In genomic region chr13:109581284-109582070, GRCm38 (mm10) we compare ENCODE assay signal across 12 mouse cellular contexts.
A peak's percentile ranks its signal among the peaks of the same experiment; 100 is the strongest.
DNase-seq lines count a peak whose midpoint lies in the region; ATAC-seq and TF ChIP-seq lines count a peak whose summit lies in the region.
"Had no signal": no experiment of that assay in that cellular context is flagged by ENCODE, and none has a peak within 500 bp of the region (broad histone marks: within the 10 kb centered on the region; RNA-seq: fewer than 3 reads in every experiment).

No protein-coding gene starts in this region.

- TF ChIP-seq CTCF in testis, adult 2 months (IDR thresholded peaks at IDR 0.05; ENCODE audit: control insufficient read depth, insufficient read depth, insufficient replicate concordance, low read depth, low read length), result no peak
- TF ChIP-seq CTCF in stomach, postnatal 0 days (IDR thresholded peaks at IDR 0.05; ENCODE audit: low read depth), result no peak

- H3K9me3 ChIP-seq in kidney, embryonic 15.5 days (replicated peaks), result no peaks in the 10 kb centered on the region
- no peaks in the 10 kb centered on the region for H3K9me3 ChIP-seq in heart, embryonic 14.5 days (ENCODE audit: control insufficient read depth, low read length)
- H3K9me3 ChIP-seq in stomach, postnatal 0 days (ENCODE audit: control insufficient read depth, low read length), result no peaks in the 10 kb centered on the region
- H3K9me3 ChIP-seq: forebrain, embryonic 13.5 days had no signal

- no peaks in the 10 kb centered on the region for H3K36me3 ChIP-seq in kidney, embryonic 15.5 days
- no peaks in the 10 kb centered on the region for H3K36me3 ChIP-seq in testis, adult 2 months (ENCODE audit: control insufficient read depth, insufficient read depth, low read length)
- H3K36me3 ChIP-seq in heart, embryonic 14.5 days (ENCODE audit: control insufficient read depth, insufficient read depth, low read length), result no peaks in the 10 kb centered on the region
- no peaks in the 10 kb centered on the region for H3K36me3 ChIP-seq in stomach, postnatal 0 days (ENCODE audit: control insufficient read depth, insufficient read depth, low read length)

- H3K27me3 ChIP-seq in kidney, embryonic 15.5 days, result no peaks in the 10 kb centered on the region
- H3K27me3 ChIP-seq in testis, adult 2 months (ENCODE audit: control insufficient read depth, insufficient read depth, low read length), result no peaks in the 10 kb centered on the region
- H3K27me3 ChIP-seq in heart, embryonic 14.5 days (ENCODE audit: control insufficient read depth, insufficient read depth, low read length), result no peaks in the 10 kb centered on the region
- no peaks in the 10 kb centered on the region for H3K27me3 ChIP-seq in stomach, postnatal 0 days (ENCODE audit: control insufficient read depth, insufficient read depth, low read length)
- H3K27me3 ChIP-seq: forebrain, embryonic 13.5 days had no signal

- no peak for TF ChIP-seq EP300 in stomach, postnatal 0 days (optimal IDR thresholded peaks at IDR 0.05)

- 77% methylated on average over 16 of the region's 16 CpGs for WGBS in kidney, embryonic 15.5 days
- WGBS in heart, embryonic 14.5 days, result 57% methylated on average over 16 of the region's 16 CpGs
- WGBS in stomach, postnatal 0 days, result 66% methylated on average over 16 of the region's 16 CpGs

- peak; percentile 56 to 59 for DNase-seq in kidney, adult 8-10 months
- no peak for DNase-seq in testis, postnatal 14 days (ENCODE audit: low spot score)
- no peak for DNase-seq in stomach, postnatal 0 days (ENCODE audit: low spot score)
- no peak for DNase-seq in yolk sac, embryonic 10.5 days (ENCODE audit: low spot score)
- DNase-seq: cerebellum, adult 9-10 months; liver; lung, postnatal 10 days; right cerebral cortex, postnatal 4 days had no signal

- H3K4me3 ChIP-seq in kidney, embryonic 15.5 days (replicated peaks), result no peak overlapping the region
- H3K4me3 ChIP-seq in testis, adult 2 months (ENCODE audit: control insufficient read depth, low read depth, low read length), result peak overlapping the region; percentile 34; the same call in 1 of the 2 replicates
- peak overlapping the region in 1 of 2 experiments; percentile 18; a peak in 3 of 4 replicates for H3K4me3 ChIP-seq in heart, embryonic 14.5 days (ENCODE audit: control insufficient read depth in 1 of 2, insufficient read depth in 1 of 2, low read depth in 1 of 2, low read length in 2 of 2)
- no peak overlapping the region for H3K4me3 ChIP-seq in stomach, postnatal 0 days (ENCODE audit: low read depth, low read length)
- H3K4me3 ChIP-seq: forebrain, embryonic 13.5 days had no signal

- H3K9ac ChIP-seq in kidney, embryonic 15.5 days, result no peak overlapping the region
- H3K9ac ChIP-seq in heart, embryonic 14.5 days (ENCODE audit: low read length), result no peak overlapping the region
- H3K9ac ChIP-seq in stomach, postnatal 0 days (ENCODE audit: low read length), result no peak overlapping the region
- H3K9ac ChIP-seq: forebrain, embryonic 13.5 days had no signal

- no peak overlapping the region for H3K4me2 ChIP-seq in kidney, embryonic 15.5 days
- H3K4me2 ChIP-seq in heart, embryonic 14.5 days (ENCODE audit: low read length), result peak overlapping the region; percentile 54
- H3K4me2 ChIP-seq in stomach, postnatal 0 days (replicated peaks; ENCODE audit: low read depth), result 0 out of 2 replicates have a peak overlapping the region, but pooled peaks have one; percentile 2
- H3K4me2 ChIP-seq: forebrain, embryonic 13.5 days had no signal

- no peak for ATAC-seq in kidney, embryonic 15.5 days (replicated peaks; ENCODE audit: low FRiP score)
- no peak for ATAC-seq in heart, embryonic 14.5 days (ENCODE audit: insufficient number of reproducible peaks, insufficient read depth, low FRiP score, low read depth)
- no peak for ATAC-seq in stomach, postnatal 0 days (ENCODE audit: low FRiP score, low TSS enrichment)
- ATAC-seq: forebrain, embryonic 13.5 days had no signal

- no peak overlapping the region for H3K27ac ChIP-seq in kidney, embryonic 15.5 days
- H3K27ac ChIP-seq in testis, adult 2 months (ENCODE audit: control insufficient read depth, insufficient read depth, low read depth, low read length), result no peak overlapping the region
- H3K27ac ChIP-seq in heart, embryonic 14.5 days (replicated peaks in 1 of 2; ENCODE audit: control insufficient read depth in 1 of 2, insufficient read depth in 1 of 2, low read depth in 2 of 2, low read length in 2 of 2), result no peak overlapping the region
- H3K27ac ChIP-seq in stomach, postnatal 0 days (replicated peaks), result no peak overlapping the region
- H3K27ac ChIP-seq: forebrain, embryonic 13.5 days had no signal

- TF ChIP-seq POLR2A in testis, adult 2 months (IDR thresholded peaks at IDR 0.05; ENCODE audit: control insufficient read depth, low read depth, low read length), result no peak

- H3K4me1 ChIP-seq in kidney, embryonic 15.5 days, result no peaks in the 10 kb centered on the region
- no peaks in the 10 kb centered on the region for H3K4me1 ChIP-seq in testis, adult 2 months (ENCODE audit: control insufficient read depth, insufficient read depth, low read length)
- 0 out of 4 replicates have a peak, but pooled peaks cover 0 to 8% of the 10 kb centered on the region in 2 experiments for H3K4me1 ChIP-seq in heart, embryonic 14.5 days (ENCODE audit: control insufficient read depth in 2 of 2, insufficient read depth in 2 of 2, low read length in 2 of 2)
- H3K4me1 ChIP-seq in stomach, postnatal 0 days (replicated peaks; ENCODE audit: control insufficient read depth, insufficient read depth), result no peaks in the 10 kb centered on the region

Comparison
In these comparisons a context has a peak if more than half of its experiments do, and no peak if none do; other contexts are left out.
1. DNase-seq: peak in kidney, adult 8-10 months (2 of 2); none in testis, postnatal 14 days (single experiment), stomach, postnatal 0 days (single experiment) and yolk sac, embryonic 10.5 days (single experiment).